Mouse (Mus musculus) neural tube, embryonic 14.5 days (tissue): ENCODE results near the gene Degs2. TPM values are rescaled to one million over a fixed set of nuclear protein-coding genes. Genes with fewer than 3 reads are reported as not detected.

Experiments
- ATAC-seq: fragments of 200-750 bp; cut with Nextera tagmentation; 2 replicates; pipeline ENCODE4 v1.8.0; 2017; ENCODE audit warnings: low read depth, mild to moderate bottlenecking, moderate TSS enrichment, moderate library complexity
- H3K27ac ChIP-seq: fragments of 300-500 bp; sonication (generic); 2 replicates; pipeline ENCODE4 v1.5.1; 2014; ENCODE audit warnings: low read depth, mild to moderate bottlenecking, control low read depth, low read length, moderate library complexity, mixed read lengths
- H3K27me3 ChIP-seq: fragments of 300-500 bp; sonication (generic); 2 replicates; pipeline ENCODE4 v1.6.1; 2014; ENCODE audit warnings: low read length; ENCODE audit not compliant: control insufficient read depth, insufficient read depth
- H3K36me3 ChIP-seq: fragments of 300-500 bp; sonication (generic); 2 replicates; pipeline ENCODE4 v1.6.1; 2014; ENCODE audit warnings: low read length, mixed read lengths; ENCODE audit not compliant: control insufficient read depth, insufficient read depth
- H3K4me1 ChIP-seq: fragments of 300-500 bp; sonication (generic); 2 replicates; pipeline ENCODE4 v1.6.1; 2014; ENCODE audit warnings: low read length; ENCODE audit not compliant: control insufficient read depth, insufficient read depth
- H3K4me2 ChIP-seq: fragments of 300-500 bp; sonication (generic); 2 replicates; pipeline ENCODE4 v1.6.1; 2014; ENCODE audit warnings: mild to moderate bottlenecking, low read depth, low read length, control low read depth
- H3K4me3 ChIP-seq: fragments of 300-500 bp; sonication (generic); 2 replicates; pipeline ENCODE4 v1.5.1; 2014; ENCODE audit warnings: low read depth, low read length, control low read depth, mixed read lengths
- H3K9ac ChIP-seq: fragments of 300-500 bp; sonication (generic); replicated peaks from 2 replicates; pipeline ENCODE4 v1.6.1; 2014; ENCODE audit warnings: low read depth, mild to moderate bottlenecking, control low read depth, low read length, mixed read lengths
- H3K9me3 ChIP-seq: fragments of 300-500 bp; sonication (generic); 2 replicates; pipeline ENCODE4 v1.6.1; 2016; ENCODE audit warnings: low read length; ENCODE audit not compliant: control insufficient read depth
- WGBS: fragments of 180-500 bp; shearing (Covaris S2); extraction: QIAGEN DNeasy Blood & Tissue Kit; methylation state at CpG from one replicate; pipeline ENCODE4 v1.1.7; 2014; 5-methylcytosine and 5-hydroxymethylcytosine counted together
- polyA plus RNA-seq: library from polyadenylated mRNA; unstranded; fragments of >200 nt; fragmentation: Nextera tagmentation; extraction: Ambion mirVana; gene quantifications from 2 replicates; pipeline ENCODE4 v1.2.1, GENCODE M21; 2014

The Degs2 gene
- polyA plus RNA-seq, 1 experiment from 2014 or later = 3.4 TPM

DNA sequence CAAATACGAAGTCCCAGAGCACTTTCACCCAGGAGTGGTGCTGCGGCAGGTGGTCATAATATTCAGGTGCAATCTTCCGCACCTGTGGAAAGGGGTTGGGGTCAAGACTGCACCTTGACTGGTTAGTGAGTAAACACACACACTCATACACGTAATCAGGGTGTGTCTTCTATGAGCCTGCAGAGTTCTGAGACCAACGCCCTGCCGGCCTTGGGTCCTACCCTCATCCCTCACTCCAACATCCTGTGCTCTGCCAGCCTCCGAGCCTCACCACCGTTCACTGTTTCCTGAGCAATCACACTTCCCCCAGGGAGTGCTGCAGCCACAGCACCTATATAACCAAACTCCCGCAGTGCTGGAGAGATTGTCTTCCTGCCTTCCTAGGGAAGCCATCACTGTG lies 11.6 kb downstream of the Degs2 start:
- Histone ChIP-seq H3K9me3 (no peaks in the 10 kb centered on the region), H3K4me1 (no peaks in the 10 kb centered on the region), H3K27me3 (no peaks in the 10 kb centered on the region), H3K4me2 (no peak overlapping the region), H3K4me3 (no peak overlapping the region), H3K9ac (no peak overlapping the region), H3K27ac (no peak overlapping the region), H3K36me3 (peaks cover 14% of the 10 kb centered on the region; the same call in 1 of the 2 replicates)
- WGBS = 81% methylated on average over 9 of the region's 9 CpGs
- ATAC-seq = no peak

DNA sequence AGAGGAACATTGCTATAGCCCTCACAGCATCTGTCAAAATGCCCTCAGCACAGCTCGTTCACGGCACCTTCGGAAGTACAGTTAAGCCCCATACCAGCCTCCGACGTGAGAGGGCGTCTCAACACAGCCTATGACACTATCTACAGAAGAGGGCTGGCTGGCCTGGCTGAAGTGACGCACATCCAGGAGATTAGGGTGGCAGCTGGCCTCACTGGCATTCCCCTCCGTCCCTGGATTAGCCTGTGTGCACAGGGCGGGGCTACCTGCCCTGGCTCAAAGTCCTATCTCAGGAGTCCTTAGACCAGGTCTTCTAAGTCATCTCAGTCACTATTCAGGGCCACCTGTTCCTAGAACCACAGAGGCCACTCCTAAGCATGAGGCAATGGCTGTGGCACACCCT lies 12.9 kb downstream of the Degs2 start:
- H3K4me2 ChIP-seq = no peak overlapping the region
- no peak overlapping the region for H3K27ac ChIP-seq
- ATAC-seq = no peak
- no peak overlapping the region for H3K4me3 ChIP-seq
- H3K9me3 ChIP-seq = no peaks in the 10 kb centered on the region
- H3K36me3 ChIP-seq = peaks cover 21% of the 10 kb centered on the region
- no peaks in the 10 kb centered on the region for H3K4me1 ChIP-seq
- 93% methylated on average over 9 of the region's 9 CpGs for WGBS
- H3K27me3 ChIP-seq = no peaks in the 10 kb centered on the region
- H3K9ac ChIP-seq = no peak overlapping the region

DNA sequence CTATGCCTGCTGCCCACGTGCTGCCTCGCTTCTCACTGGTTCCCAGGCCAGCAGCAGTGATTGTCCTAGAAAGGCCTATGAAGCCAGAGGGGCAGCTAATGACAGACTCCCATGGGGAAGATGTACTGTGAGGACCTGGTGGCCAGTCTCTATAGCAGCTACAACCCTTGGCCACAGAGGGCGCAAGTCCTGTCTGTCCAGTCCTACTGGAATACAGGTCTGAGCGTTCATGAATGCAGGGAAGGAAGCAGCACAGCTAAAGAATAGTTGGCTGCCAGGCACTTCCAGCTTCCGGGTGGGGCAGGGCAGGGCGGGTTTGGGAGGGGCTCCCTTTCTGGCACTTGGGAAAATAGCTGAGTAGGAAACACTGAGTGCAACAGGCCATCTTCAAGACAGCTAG lies 15.2 kb downstream of the Degs2 start:
- ATAC-seq = no peak
- H3K27ac ChIP-seq = no peak overlapping the region
- peaks cover 38% of the 10 kb centered on the region for H3K36me3 ChIP-seq
- no peaks in the 10 kb centered on the region for H3K27me3 ChIP-seq
- no peaks in the 10 kb centered on the region for H3K9me3 ChIP-seq
- 66% methylated on average over 6 of the region's 6 CpGs for WGBS
- no peak overlapping the region for H3K4me3 ChIP-seq
- H3K4me1 ChIP-seq = no peaks in the 10 kb centered on the region
- H3K9ac ChIP-seq = no peak overlapping the region
- no peak overlapping the region for H3K4me2 ChIP-seq

- WGBS = 88% methylated on average over 6 of the region's 6 CpGs
- H3K27ac ChIP-seq = no peak overlapping the region
- no peak for ATAC-seq
- H3K4me3 ChIP-seq = no peak overlapping the region
- H3K9ac ChIP-seq = no peak overlapping the region
- no peaks in the 10 kb centered on the region for H3K27me3 ChIP-seq
- peaks cover 43% of the 10 kb centered on the region for H3K36me3 ChIP-seq
- no peak overlapping the region for H3K4me2 ChIP-seq
- H3K9me3 ChIP-seq = no peaks in the 10 kb centered on the region
- no peaks in the 10 kb centered on the region for H3K4me1 ChIP-seq
These were observed 15.7 kb downstream of the Degs2 start for GRCm38 (mm10) chr12:108686463-108686862.

- no peak overlapping the region for H3K4me2 ChIP-seq
- no peak overlapping the region for H3K4me3 ChIP-seq
- no peak overlapping the region for H3K9ac ChIP-seq
- no peak for ATAC-seq
- WGBS = 94% methylated on average over 13 of the region's 13 CpGs
- H3K27ac ChIP-seq = no peak overlapping the region
- H3K36me3 ChIP-seq = peaks cover 50% of the 10 kb centered on the region
- no peaks in the 10 kb centered on the region for H3K27me3 ChIP-seq
- H3K4me1 ChIP-seq = no peaks in the 10 kb centered on the region
- H3K9me3 ChIP-seq = no peaks in the 10 kb centered on the region
These were observed 19.7 kb downstream of the Degs2 start for GRCm38 (mm10) chr12:108682240-108683023.

DNA sequence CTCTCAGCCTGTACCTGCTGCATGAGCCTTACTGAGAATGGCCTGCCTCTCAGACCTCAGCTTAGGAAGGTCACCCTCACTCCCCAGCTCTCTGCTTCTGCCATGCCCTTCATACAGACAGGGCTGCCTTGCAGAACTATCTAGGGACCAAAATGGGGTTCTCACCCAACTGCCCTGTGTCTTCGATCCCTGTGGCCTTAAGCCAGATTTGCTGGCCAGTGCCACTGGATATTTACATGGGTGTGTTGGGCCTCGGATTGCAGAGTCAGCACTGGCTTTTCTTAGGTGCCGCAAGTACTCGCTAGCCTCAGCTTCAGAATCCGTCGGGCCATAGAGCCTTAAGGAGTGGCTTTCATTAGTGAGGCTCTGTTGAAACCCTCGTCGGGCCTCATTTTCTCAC lies 21.3 kb downstream of the Degs2 start:
- Histone ChIP-seq H3K9ac (no peak overlapping the region), H3K4me2 (no peak overlapping the region), H3K27ac (no peak overlapping the region), H3K27me3 (no peaks in the 10 kb centered on the region), H3K36me3 (peaks cover 64% of the 10 kb centered on the region), H3K9me3 (no peaks in the 10 kb centered on the region), H3K4me1 (no peaks in the 10 kb centered on the region), H3K4me3 (no peak overlapping the region)
- no peak for ATAC-seq
- WGBS = 96% methylated on average over 8 of the region's 8 CpGs

DNA sequence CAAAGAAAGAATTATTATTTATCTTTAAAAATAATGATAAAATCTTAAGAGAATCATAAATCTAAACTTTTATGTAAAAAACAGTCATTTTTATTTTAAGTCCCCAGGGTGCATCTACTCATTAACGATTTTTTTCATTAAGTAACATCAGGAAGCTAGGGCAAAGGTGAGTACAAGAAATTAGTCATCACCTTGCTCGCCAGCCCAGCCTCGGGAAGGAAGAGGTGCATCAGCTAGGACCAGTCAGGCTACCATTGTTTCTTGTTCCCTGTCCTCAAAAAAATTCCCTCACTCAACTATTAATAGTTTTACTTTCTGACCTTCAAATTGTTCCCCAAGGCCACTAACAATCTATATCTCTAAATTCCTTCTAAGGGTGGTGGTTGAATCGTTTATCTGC lies 23.7 kb downstream of the Degs2 start:
- Histone ChIP-seq H3K9me3 (no peaks in the 10 kb centered on the region), H3K4me3 (no peak overlapping the region), H3K4me1 (no peaks in the 10 kb centered on the region), H3K9ac (no peak overlapping the region), H3K27me3 (no peaks in the 10 kb centered on the region), H3K27ac (no peak overlapping the region), H3K36me3 (peaks cover 61% of the 10 kb centered on the region), H3K4me2 (no peak overlapping the region)
- no peak for ATAC-seq
- WGBS = 92% methylated on average over 4 of the region's 4 CpGs

- WGBS = 95% methylated on average over 5 of the region's 5 CpGs
- no peaks in the 10 kb centered on the region for H3K27me3 ChIP-seq
- no peak for ATAC-seq
- H3K4me1 ChIP-seq = no peaks in the 10 kb centered on the region
- H3K4me2 ChIP-seq = no peak overlapping the region
- H3K9me3 ChIP-seq = no peaks in the 10 kb centered on the region
- peaks cover 52% of the 10 kb centered on the region for H3K36me3 ChIP-seq
- H3K9ac ChIP-seq = no peak overlapping the region
- no peak overlapping the region for H3K27ac ChIP-seq
- H3K4me3 ChIP-seq = no peak overlapping the region
These were observed 25.0 kb downstream of the Degs2 start for GRCm38 (mm10) chr12:108677116-108677515.

- Histone ChIP-seq H3K4me1 (no peaks in the 10 kb centered on the region), H3K27ac (no peak overlapping the region), H3K9me3 (no peaks in the 10 kb centered on the region), H3K4me2 (no peak overlapping the region), H3K4me3 (no peak overlapping the region), H3K27me3 (no peaks in the 10 kb centered on the region), H3K36me3 (peaks cover 40% of the 10 kb centered on the region), H3K9ac (no peak overlapping the region)
- WGBS = 79% methylated on average over 8 of the region's 8 CpGs
- no peak for ATAC-seq
These were observed 26.3 kb downstream of the Degs2 start for GRCm38 (mm10) chr12:108675614-108676401.
